Mouse (Mus musculus) CD8-positive naive resting alpha-beta T cell, adult 2 months (primary cell): ENCODE data around the gene Smim15.
A peak's percentile ranks its signal among the peaks of the same experiment; 100 is the strongest.

Source experiments
- DNase-seq, 2 experiments: peaks; one replicate each; pipeline ENCODE4 v3.0.0; 2022; ENCODE audit warnings: low read depth in 2 of 2, low spot score in 2 of 2

Smim15 gene

GRCm38 (mm10) chr13:108044222-108044941 is at the start of gene Smim15:
Gene Smim15 (plus strand): TSS chr13:108044446.
- peak; percentile 76 to 77 for DNase-seq

DNA sequence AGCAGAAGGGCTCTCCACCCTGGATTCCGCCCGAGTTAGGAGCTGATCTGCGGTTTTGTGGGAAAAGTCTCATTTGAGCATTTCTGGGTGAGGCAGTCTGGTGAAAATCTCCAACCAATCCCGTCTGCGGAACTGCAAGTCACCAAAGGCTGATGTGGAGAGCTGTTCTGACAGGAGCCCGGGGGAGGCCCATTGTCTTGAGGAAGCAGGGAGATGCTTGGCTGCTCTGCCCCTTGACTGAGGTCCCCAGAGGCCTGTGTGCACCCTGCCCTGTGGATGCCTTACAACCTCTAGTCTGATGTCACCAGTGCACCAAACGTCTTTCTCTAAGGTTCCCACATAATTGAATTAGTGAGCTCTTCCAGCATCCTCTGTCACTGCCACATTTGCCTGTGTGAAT is 49.0 kb upstream of the Smim15 start:
- DNase-seq = no peak

- no peak for DNase-seq
These were observed 47.9 kb upstream of the Smim15 start for GRCm38 (mm10) chr13:107996301-107996700.

- no peak for DNase-seq
These were observed 36.4 kb upstream of the Smim15 start for GRCm38 (mm10) chr13:108007861-108008260.

DNA sequence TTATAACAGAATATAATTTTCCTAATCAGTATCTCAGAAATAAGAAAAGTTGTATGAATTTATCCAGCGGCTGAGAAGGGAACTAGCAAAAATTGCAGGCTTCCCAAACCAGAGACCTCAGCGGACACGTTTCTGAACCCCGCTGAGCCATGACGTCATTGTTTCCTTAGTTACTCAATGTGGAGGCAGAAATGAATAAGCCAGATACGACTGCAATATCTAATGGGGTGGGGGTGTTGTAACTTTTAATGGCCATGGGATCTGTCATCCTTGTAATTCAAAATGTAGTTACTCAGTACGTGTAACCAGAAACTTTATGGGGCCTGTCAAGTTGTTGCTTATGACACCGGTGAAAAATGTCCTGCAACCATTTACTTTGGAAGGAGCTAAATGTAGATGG is 31.1 kb upstream of the Smim15 start:
- DNase-seq = no peak

DNA sequence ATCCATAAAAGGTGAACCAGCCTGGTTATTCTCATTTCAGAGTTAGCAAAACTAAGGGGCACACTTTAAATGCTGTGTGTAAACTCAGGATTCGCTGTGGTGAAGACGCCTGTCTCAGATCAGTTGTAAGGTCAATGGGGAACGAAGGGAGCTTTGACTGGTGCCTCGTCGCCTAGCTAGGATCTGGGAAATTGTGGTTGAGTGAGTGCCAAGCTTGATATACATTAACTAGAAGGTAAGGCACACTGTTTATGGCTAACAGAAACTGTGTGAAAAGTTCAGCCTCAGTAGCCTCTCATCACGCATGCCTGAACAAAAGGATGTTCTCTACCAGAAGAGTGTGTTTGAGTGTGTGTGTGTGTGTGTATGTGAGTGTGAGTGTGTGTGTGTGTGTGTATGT is 30.4 kb upstream of the Smim15 start:
- DNase-seq = no peak

DNA sequence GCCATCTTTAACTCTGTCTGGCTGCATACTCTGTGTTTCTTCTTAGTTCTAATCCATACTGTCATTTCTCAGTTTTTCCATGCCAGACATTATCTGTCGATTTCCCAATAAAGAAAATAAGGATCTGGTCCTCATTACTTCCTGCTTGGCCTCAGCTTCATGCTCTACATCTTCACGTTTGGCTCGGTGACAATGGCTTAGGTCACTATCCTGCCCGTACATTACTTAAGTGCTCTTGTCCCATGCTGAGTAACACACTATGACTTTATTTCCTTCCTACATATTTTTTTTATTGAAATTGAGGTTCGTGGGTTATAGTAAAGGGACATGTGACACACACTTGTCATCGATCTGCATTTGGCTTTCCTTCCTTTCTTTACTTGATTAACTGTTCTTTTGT is 29.1 kb upstream of the Smim15 start:
- DNase-seq = no peak

DNA sequence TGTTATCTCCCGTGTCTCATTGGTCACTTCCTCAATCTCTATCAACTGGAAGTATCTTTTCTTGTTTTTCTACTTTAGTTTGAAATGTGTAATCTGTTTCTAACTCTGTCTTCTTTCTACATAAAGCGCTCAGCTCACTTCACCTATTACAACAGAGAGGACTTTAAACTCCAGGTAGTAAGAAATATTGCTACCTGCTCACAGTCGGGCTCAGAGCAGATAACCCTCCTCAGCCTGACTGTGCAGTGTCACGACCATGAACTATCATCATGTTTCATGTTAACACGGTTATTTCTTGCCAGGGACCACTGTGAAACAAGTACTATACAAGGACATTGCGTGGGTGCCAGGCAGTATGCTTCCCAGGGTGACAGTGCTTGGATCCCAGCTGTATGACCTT is 26.9 kb upstream of the Smim15 start:
- no peak for DNase-seq

DNA sequence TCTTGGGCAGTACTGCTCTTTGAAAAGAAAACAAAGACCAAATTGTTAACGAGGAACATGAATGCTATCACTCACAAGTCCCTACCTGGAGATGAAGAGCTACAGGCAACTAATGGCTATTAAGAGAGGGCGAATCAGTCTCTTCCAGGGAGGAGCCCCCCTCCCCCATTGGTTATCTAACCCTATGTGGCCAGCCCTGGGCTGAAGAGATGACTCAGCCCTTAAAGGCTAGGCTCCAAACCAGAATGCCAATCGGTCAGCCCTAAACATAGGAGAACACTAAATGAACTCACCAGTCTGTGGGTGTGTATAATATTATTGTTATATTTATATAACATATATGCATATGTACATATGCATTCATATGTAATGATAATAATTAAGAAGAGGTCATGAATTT is 18.4 kb upstream of the Smim15 start:
- DNase-seq = no peak

GRCm38 (mm10) chr13:108032789-108033188 is 11.5 kb upstream of the Smim15 start:
- DNase-seq = no peak

- no peak for DNase-seq
These were observed 4.9 kb upstream of the Smim15 start for GRCm38 (mm10) chr13:108039375-108039774.

- no peak for DNase-seq
These were observed 4.3 kb upstream of the Smim15 start for GRCm38 (mm10) chr13:108039902-108040301.

GRCm38 (mm10) chr13:108040451-108040850 is 3.8 kb upstream of the Smim15 start:
- no peak for DNase-seq

- peak; percentile 56 to 57 for DNase-seq
These were observed 2.9 kb upstream of the Smim15 start for GRCm38 (mm10) chr13:108041358-108041757.

DNA sequence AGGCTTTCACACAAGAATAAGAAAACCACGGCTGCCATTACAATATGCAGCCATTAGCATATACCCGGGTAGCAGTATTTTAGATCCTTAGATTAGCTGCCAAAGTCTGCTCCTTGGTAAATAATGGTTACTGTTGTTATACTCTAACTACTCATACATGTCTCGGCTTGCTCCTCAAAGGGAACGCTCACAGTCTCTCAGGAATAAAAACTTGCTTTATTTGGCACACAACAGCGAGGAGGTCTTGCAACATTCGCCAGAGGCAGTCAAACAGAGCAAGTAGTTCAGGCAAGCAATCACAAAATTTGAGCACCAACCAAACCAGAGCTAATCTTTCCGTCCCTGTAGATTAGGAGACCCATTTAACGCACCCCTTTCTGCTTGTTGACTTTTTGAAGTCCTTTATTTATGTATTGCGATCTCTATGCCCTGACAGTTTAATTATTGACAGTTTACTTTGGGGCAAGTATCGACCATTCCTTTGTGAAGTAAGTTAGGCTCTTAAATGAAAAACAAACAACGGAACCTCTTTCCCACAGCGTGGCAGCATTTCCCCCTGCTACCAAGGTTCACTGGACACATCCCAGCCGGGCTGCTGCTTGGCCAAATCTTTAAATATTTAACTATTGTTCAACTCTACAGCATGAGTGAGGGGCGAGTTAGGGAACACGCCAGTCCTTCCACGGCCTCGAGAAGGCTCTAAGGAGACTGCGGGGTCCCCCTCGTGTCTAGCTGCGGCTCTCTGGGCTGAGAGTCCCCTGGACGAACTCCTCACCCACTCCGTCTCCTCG is 620 bp upstream of the Smim15 start:
- peak in 1 of 2 experiments; percentile 6 for DNase-seq

DNA sequence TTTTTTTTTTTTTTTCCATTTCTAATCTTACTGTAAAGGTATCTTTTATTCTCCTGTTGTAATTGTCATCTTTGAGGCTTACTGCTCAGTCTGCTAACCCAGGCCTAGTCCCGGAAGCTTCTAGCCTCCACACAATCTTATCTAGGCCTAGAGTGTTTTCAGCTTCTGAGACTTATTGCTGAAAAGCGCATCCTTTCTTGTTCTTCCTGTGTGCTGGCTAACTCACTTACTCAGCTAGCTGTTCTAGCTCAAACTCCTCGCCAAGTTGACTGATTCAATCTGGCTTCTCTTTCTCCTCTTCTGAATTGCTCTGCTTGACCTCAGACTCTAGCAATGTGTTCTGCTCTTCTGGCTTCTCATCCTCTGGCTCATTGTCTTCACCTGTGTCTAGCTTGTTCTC is 1.4 kb downstream of the Smim15 start:
- peak in 1 of 2 experiments; percentile 3 for DNase-seq

- DNase-seq = no peak
These were observed 1.8 kb downstream of the Smim15 start for GRCm38 (mm10) chr13:108046071-108046470.

DNA sequence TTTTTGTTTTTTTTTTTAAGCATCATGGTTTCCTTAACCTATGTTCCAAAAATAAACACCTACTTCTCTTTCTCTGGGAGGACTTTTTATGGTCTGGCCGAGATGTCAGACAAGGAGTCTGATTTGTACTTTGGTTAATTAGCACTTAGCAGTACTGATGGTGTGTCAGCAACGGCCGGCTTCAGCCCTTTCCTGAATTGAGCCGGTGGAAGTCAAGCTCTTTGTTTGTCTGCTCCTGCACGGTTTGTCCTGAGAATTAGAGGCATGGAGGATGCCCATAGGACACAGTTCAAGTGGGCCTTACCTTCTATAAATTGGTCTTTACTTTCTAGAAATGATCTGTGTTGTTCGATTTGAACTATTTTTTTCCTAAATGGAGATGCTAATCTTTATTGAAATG is 2.6 kb downstream of the Smim15 start:
- no peak for DNase-seq

GRCm38 (mm10) chr13:108047364-108047763 is 3.1 kb downstream of the Smim15 start:
- no peak for DNase-seq

DNA sequence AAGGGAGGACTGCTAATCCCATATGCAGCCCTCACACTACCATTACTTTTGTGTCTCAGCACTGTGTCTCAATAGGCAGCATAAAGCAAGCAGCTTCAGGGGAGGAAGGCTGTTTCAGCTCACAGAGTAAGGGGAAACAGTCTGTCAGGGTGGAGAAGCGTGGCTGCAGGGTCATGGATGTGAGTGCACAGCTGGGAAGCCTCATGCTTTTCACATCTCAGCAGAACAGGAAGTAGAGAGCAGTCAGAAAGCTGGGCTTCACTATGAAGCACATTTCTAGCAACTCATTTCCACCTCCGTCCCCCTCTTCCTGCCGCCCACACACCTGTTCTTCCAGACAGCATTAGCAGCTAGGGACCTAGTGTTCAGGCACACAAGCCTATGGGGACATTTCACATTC is 12.7 kb downstream of the Smim15 start:
- no peak for DNase-seq

DNA sequence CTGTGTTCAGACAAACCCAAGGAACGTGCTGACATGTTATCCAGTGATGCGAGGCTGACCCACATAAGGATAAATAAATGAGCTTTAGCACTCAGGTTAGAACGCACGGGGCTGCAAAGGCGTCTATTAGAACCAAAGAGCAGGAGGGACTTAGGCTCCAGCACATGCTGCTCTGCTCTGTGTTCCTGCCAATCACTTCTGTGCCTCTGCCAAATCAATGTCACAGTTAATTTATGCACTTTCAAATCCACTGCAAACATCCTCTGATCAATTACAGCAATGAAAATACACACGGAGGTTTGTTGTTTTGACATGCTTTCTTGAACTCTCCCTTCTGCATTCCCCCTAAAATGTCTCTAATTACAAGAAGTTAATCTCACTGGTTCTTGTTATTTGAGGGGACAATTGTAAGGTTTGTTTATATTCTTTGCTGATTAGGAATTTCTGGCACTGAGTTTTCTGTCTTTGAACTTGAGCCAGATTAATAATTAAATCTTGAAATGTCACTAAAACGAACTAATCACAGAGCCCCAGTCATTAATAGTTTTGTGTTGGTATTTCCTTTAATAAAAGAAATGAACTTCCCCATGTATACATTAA is 16.1 kb downstream of the Smim15 start:
- no peak for DNase-seq

DNA sequence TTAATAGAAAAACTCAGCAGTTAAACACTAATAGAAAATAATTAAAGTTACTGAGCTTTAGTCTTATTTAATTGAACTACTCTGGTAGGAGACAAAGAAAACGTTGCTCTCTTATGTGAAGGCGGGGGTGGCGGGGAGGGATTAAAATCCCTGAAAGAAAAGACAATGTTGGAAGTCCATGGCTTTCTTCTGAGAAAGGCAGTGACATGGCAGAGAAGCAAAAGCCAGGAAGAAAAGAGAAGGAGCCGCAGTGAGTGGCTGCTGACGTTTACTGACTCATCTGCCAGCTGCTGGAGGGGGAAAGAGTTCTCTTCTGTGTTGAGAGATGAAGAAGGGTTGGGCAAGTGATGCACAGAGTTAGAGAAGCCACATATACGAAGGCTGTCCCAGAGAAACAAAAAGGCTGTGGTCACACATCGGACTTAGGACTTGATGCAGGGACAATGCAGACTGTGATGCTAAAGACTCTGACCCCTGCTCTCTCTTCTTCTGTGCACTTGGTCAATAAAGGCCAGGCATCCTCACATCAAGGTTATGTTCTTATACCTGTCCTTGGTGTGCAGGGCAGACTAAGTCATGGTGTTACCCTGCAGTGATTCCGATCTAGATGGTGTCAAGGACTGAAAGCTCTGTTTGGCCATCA is 16.8 kb downstream of the Smim15 start:
- DNase-seq = no peak
